ENCODE assay signal across 7 mouse cellular contexts in genomic region chr2:61655046-61655381, GRCm38 (mm10). TPM values are rescaled to one million over a fixed set of nuclear protein-coding genes. Genes with fewer than 3 reads are reported as not detected.
DNase-seq lines count a peak whose midpoint lies in the region; ATAC-seq lines count a peak whose summit lies in the region.

No protein-coding gene starts in this region.

- H3K9me3 ChIP-seq in embryonic facial prominence, embryonic 15.5 days (replicated peaks): no peaks in the 10 kb centered on the region
- no peaks in the 10 kb centered on the region for H3K9me3 ChIP-seq in intestine, embryonic 15.5 days
- no peaks in the 10 kb centered on the region for H3K9me3 ChIP-seq in neural tube, embryonic 14.5 days (ENCODE audit: control insufficient read depth, low read length)

- WGBS in embryonic facial prominence, embryonic 15.5 days: 19% methylated on average over 12 of the region's 12 CpGs
- 21% methylated on average over 12 of the region's 12 CpGs for WGBS in intestine, embryonic 15.5 days
- 8% methylated on average over 12 of the region's 12 CpGs for WGBS in neural tube, embryonic 14.5 days

- 0 out of 2 replicates have a peak, but pooled peaks have one; percentile 17 for ATAC-seq in embryonic facial prominence, embryonic 15.5 days (ENCODE audit: insufficient number of reproducible peaks, low FRiP score, low TSS enrichment, low read depth)
- peak; percentile 14 for ATAC-seq in intestine, embryonic 15.5 days
- peak; percentile 48 for ATAC-seq in neural tube, embryonic 14.5 days (ENCODE audit: low read depth)

- peak overlapping the region; percentile 58 for H3K4me3 ChIP-seq in embryonic facial prominence, embryonic 15.5 days (replicated peaks)
- peak overlapping the region; percentile 53 for H3K4me3 ChIP-seq in intestine, embryonic 15.5 days (replicated peaks)
- H3K4me3 ChIP-seq in neural tube, embryonic 14.5 days (ENCODE audit: low read depth, low read length): peak overlapping the region; percentile 58

- H3K9ac ChIP-seq in embryonic facial prominence, embryonic 15.5 days: no peak overlapping the region
- H3K9ac ChIP-seq in intestine, embryonic 15.5 days: peak overlapping the region; percentile 56
- H3K9ac ChIP-seq in neural tube, embryonic 14.5 days (replicated peaks; ENCODE audit: low read depth, low read length): peak overlapping the region; percentile 80

- H3K27me3 ChIP-seq in embryonic facial prominence, embryonic 15.5 days: no peaks in the 10 kb centered on the region
- peaks cover 3% of the 10 kb centered on the region; the same call in 1 of the 2 replicates for H3K27me3 ChIP-seq in intestine, embryonic 15.5 days (replicated peaks)
- no peaks in the 10 kb centered on the region for H3K27me3 ChIP-seq in neural tube, embryonic 14.5 days (ENCODE audit: control insufficient read depth, insufficient read depth, low read length)

- DNase-seq in layer of hippocampus, postnatal 10 days (ENCODE audit: low spot score in 2 of 2): peak; percentile 23 to 32
- DNase-seq in layer of hippocampus, adult 18-20 months (ENCODE audit: low spot score in 2 of 2): no peak
- no peak for DNase-seq in thymus, postnatal 14 days
- DNase-seq in left cerebral cortex, adult 18-20 months (ENCODE audit: low spot score in 2 of 2): no peak

- peak overlapping the region; percentile 96 for H3K4me2 ChIP-seq in embryonic facial prominence, embryonic 15.5 days (replicated peaks)
- H3K4me2 ChIP-seq in intestine, embryonic 15.5 days (replicated peaks): peak overlapping the region; percentile 98
- H3K4me2 ChIP-seq in neural tube, embryonic 14.5 days (ENCODE audit: low read depth, low read length): peak overlapping the region; percentile 90

- H3K36me3 ChIP-seq in embryonic facial prominence, embryonic 15.5 days: 0 out of 2 replicates have a peak, but pooled peaks cover 3% of the 10 kb centered on the region
- H3K36me3 ChIP-seq in intestine, embryonic 15.5 days: peaks cover under 1% of the 10 kb centered on the region; the same call in 1 of the 2 replicates
- H3K36me3 ChIP-seq in neural tube, embryonic 14.5 days (ENCODE audit: control insufficient read depth, insufficient read depth, low read length): no peaks in the 10 kb centered on the region

- H3K4me1 ChIP-seq in embryonic facial prominence, embryonic 15.5 days: peaks cover 14% of the 10 kb centered on the region
- H3K4me1 ChIP-seq in intestine, embryonic 15.5 days (replicated peaks): peaks cover 9% of the 10 kb centered on the region
- H3K4me1 ChIP-seq in neural tube, embryonic 14.5 days (ENCODE audit: control insufficient read depth, insufficient read depth, low read length): peaks cover 4% of the 10 kb centered on the region; the same call in 1 of the 2 replicates

- no peak overlapping the region for H3K27ac ChIP-seq in embryonic facial prominence, embryonic 15.5 days (replicated peaks)
- no peak overlapping the region for H3K27ac ChIP-seq in intestine, embryonic 15.5 days
- peak overlapping the region; percentile 91; the same call in 1 of the 2 replicates for H3K27ac ChIP-seq in neural tube, embryonic 14.5 days (ENCODE audit: low read depth, low read length)

RNA-seq across cellular contexts. Expression of gene Psmd14, which starts 56.5 kb away (rescaled TPM):
- total RNA-seq in layer of hippocampus, postnatal 10 days (2021): 100 to 1,000 TPM; 131 to 133 TPM
- 100 to 1,000 TPM; 108 to 110 TPM for total RNA-seq in layer of hippocampus, adult 18-20 months (2021)
- polyA plus RNA-seq in embryonic facial prominence, embryonic 15.5 days (2015; fragmentation: Nextera tagmentation; extraction: Ambion mirVana): 148 and 158 TPM in 2 replicates
- 165 and 185 TPM in 2 replicates for polyA plus RNA-seq in intestine, embryonic 15.5 days (2015; fragmentation: Nextera tagmentation; extraction: Ambion mirVana)
- polyA plus RNA-seq in neural tube, embryonic 14.5 days (2014; fragmentation: Nextera tagmentation; extraction: Ambion mirVana): 222 and 226 TPM in 2 replicates
- total RNA-seq in left cerebral cortex, adult 18-20 months (2021): 100 to 1,000 TPM; 105 to 107 TPM

Comparison
In these comparisons a context has a peak if more than half of its experiments do, and no peak if none do; other contexts are left out.
1. DNase-seq: peak in layer of hippocampus, postnatal 10 days (2 of 2); none in layer of hippocampus, adult 18-20 months (0 of 2), thymus, postnatal 14 days (single experiment) and left cerebral cortex, adult 18-20 months (0 of 2).
2. Peak in every context shown above with its lines, with median percentiles within 50 percentile points of each other: ATAC-seq, H3K4me2 ChIP-seq and H3K4me3 ChIP-seq.